Mouse (Mus musculus): ENCODE results near the gene Pdlim7.
A peak's percentile ranks its signal among the peaks of the same experiment; 100 is the strongest.

Gene Pdlim7

DNA sequence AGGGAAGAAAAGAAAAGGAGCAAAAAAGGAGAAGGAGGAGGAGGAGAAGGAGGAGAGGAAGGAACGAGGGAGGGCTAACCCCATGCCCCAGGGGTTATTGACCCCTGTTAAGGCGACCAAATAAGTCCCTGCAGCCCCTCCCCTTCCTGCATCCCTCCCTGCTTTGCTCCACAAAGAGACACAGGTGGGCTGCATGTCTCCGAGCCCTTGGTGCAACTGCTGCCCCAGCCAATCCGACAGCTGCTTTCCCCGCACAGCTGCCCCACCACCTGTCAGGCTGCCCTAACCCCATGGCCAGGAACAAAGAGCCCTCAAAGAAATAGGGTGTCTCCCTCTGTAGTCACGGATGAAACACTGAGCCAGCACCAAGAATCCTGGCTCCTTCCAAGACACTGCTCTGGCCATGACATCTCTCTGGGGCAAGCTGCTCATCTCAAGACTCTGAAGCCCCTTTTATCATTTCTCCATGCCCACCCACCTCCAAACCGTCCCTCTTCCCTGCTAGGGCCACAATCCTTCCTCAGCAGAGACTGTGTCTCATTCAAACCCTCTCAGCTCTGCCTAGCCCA is 28.9 kb downstream of the Pdlim7 start:
- no peak for DNase-seq

- peak in 1 of 2 experiments; percentile 18 for DNase-seq
Measured at GRCm38 (mm10) chr13:55483593-55483992, 29.9 kb downstream of the Pdlim7 start.

DNA sequence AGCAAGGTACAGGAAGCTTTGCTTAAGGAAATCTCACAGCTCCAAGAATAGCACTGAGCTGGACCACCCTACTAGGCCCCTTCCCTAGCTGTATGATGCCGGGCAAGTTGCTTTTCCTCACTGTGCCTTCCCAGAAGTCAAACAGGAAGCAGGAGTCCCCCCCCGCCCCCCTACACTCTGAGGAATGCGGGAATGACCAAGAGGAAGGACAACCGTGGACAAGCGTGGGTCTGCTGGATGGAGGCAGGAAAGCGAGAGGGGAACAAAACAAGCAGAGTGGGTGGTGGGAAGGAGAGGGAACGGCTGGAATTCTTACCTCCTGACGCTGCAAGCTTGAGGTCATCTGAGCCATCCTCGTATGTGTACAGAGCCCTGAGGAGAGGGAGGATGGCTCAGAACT is 30.4 kb downstream of the Pdlim7 start:
- DNase-seq, result no peak

GRCm38 (mm10) chr13:55482542-55482941 is 30.9 kb downstream of the Pdlim7 start:
- no peak for DNase-seq

GRCm38 (mm10) chr13:55479929-55480328 is 33.5 kb downstream of the Pdlim7 start:
- DNase-seq, result no peak

GRCm38 (mm10) chr13:55479008-55479407 is 34.5 kb downstream of the Pdlim7 start:
- peak in 1 of 2 experiments; percentile 56 for DNase-seq

GRCm38 (mm10) chr13:55478036-55478435 is 35.4 kb downstream of the Pdlim7 start:
- DNase-seq, result peak; percentile 63 to 67

- no peak for DNase-seq
Measured at GRCm38 (mm10) chr13:55477492-55477891, 36.0 kb downstream of the Pdlim7 start.

- DNase-seq, result no peak
Measured at GRCm38 (mm10) chr13:55476256-55476655, 37.2 kb downstream of the Pdlim7 start.

DNA sequence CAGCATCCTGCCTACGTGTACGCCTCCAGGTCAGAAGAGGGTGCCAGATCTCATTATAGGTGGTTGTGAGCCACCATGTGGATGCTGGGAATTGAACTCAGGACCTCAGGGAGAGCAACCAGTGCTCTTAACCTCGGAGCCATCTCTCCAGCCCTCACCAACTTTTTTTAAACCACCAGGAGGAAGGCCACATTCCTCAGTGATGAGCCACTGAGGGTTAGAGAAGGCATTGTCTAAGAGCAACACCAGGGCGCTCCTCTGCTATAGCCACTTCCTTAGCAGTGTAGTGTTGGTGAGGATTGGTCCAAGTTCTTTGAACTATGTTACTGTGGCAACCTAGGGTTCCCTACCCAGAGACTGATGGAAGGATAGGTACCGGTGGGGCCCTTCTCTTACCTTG is 37.7 kb downstream of the Pdlim7 start:
- DNase-seq, result no peak

GRCm38 (mm10) chr13:55474621-55475069 is 38.8 kb downstream of the Pdlim7 start:
- DNase-seq, result peak in 1 of 2 experiments; percentile 26

GRCm38 (mm10) chr13:55473961-55474360 is 39.5 kb downstream of the Pdlim7 start:
- DNase-seq, result no peak

GRCm38 (mm10) chr13:55473076-55473831 is 40.2 kb downstream of the Pdlim7 start:
- no peak for DNase-seq

GRCm38 (mm10) chr13:55472132-55473022 is 41.1 kb downstream of the Pdlim7 start:
- DNase-seq, result peak; percentile 64 to 67

- DNase-seq, result no peak
Measured at GRCm38 (mm10) chr13:55471819-55472131, 41.7 kb downstream of the Pdlim7 start.

- peak; percentile 94 to 96 for DNase-seq
Measured at GRCm38 (mm10) chr13:55471156-55471818, 42.2 kb downstream of the Pdlim7 start.

- DNase-seq, result no peak
Measured at GRCm38 (mm10) chr13:55470372-55470771, 43.1 kb downstream of the Pdlim7 start.

DNA sequence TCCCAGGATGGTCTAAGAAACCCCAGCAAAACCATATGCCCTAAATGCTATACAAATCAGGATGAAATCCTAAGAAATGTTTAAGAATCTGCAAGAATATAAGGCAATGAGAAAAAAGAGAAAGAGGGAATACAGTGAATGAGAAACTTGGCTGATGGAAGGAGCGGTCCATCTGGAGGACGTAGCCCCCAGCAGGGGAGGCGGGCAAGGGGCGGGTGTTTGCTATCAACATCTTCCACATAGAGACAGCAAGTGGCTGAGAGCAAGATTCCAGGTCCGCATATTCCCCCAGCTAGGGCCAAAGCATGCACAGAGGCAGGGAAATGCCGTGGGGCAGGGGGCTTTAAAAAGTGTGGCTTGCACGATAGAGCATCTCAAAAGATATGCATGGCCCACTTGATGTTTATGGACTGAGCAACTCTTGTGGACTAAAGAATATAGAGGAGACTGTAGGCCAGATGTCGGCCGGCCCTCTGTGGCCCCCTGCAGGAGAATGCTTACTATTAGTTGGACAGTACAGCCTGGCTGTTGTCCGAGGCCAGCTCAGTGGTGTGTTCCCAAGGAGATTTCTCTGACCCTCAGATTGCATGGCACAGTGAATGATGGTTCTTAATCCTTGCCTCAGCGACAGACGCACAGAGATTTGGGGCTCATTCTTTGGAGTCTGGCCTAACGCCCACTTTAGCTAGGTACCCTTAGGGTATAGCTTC is 44.5 kb downstream of the Pdlim7 start:
- peak; percentile 42 to 51 for DNase-seq

DNA sequence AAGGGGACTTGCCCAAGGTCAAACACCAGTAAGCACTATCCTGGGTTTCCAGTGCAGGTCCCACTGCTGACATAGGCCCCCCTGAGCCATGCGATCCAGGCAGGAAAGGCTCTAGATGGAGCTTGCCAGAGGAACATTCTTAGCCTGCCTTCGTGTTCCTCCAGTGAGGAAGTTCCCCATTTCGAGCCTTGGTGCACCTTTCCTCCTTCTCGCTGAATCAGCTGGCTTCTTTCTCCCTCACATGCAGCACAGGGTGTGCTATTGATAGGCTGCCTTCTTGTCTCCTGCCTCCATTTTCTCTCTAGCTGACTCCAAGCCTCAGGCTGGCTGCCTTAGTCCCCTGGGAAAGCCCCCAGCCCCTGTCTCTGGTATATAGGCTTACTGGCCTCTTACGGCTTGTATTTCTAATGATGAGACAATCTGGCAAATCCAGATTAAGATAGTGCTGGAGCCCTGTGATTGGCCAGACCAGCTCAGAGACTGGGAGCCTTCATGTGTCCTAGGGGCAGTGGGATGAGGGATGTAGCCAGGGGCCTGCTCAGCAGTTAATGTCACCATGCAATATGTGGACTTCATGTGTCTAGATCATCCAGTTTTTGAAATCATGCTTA is 47.5 kb downstream of the Pdlim7 start:
- DNase-seq, result no peak

DNA sequence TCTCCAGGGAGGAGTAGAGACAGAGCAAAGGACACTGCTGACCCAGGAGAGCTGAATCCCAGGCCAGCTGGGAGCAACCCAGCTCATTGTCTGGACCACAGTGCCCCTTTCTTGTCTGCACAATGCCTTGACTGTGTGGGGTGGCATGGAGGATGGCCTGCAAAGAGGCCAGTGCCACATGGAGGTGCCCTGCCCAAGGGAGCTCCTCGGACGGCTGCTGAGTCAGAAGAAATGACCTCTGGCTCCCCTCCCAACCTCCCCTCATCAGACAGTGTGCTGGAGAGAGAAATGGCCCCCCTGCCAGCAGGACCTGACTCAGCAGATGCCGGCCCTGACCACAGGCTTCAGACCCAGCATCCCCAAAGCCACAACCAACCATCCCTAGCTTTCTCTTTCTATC is 48.3 kb downstream of the Pdlim7 start:
- DNase-seq, result no peak

- DNase-seq, result peak; percentile 56 to 64
Measured at GRCm38 (mm10) chr13:55464027-55464884, 49.2 kb downstream of the Pdlim7 start, which contains the start of gene Prr7. TSS of gene Prr7 (plus strand) at chr13:55464267.

All from B cell, adult 2 months (primary cell).